Mouse (Mus musculus) embryonic facial prominence, embryonic 13.5 days (tissue): ENCODE measurements at regions not wholly inside any gene's neighbourhood (a gene's known extent, or its start where the extent isn't known, plus 50 kb on each side); places are given as distances from the start of the nearest gene placed in this dataset.
A peak's percentile ranks its signal among the peaks of the same experiment; 100 is the strongest.

Source experiments
- ATAC-seq: fragments of 200-750 bp; cut with Nextera tagmentation; 2 replicates; pipeline ENCODE4 v1.8.0; 2017; ENCODE audit warnings: low read depth; ENCODE audit not compliant: insufficient number of reproducible peaks, insufficient read depth, low FRiP score, low TSS enrichment
- H3K27ac ChIP-seq: fragments of 300-500 bp; sonication (generic); 2 replicates; pipeline ENCODE4 v1.5.1; 2015; ENCODE audit warnings: moderate library complexity, mild to moderate bottlenecking, inconsistent platforms
- H3K27me3 ChIP-seq: fragments of 300-500 bp; sonication (generic); 2 replicates; pipeline ENCODE4 v1.6.1; 2015; ENCODE audit warnings: mild to moderate bottlenecking, inconsistent platforms
- H3K36me3 ChIP-seq: fragments of 300-500 bp; sonication (generic); 2 replicates; pipeline ENCODE4 v1.6.1; 2015; ENCODE audit warnings: mild to moderate bottlenecking, inconsistent platforms
- H3K4me1 ChIP-seq: fragments of 300-500 bp; sonication (generic); 2 replicates; pipeline ENCODE4 v1.6.1; 2015; ENCODE audit warnings: inconsistent platforms
- H3K4me2 ChIP-seq: fragments of 300-500 bp; sonication (generic); 2 replicates; pipeline ENCODE4 v1.6.1; 2015; ENCODE audit warnings: moderate library complexity, mild to moderate bottlenecking, inconsistent platforms
- H3K4me3 ChIP-seq: fragments of 300-500 bp; sonication (generic); 2 replicates; pipeline ENCODE4 v1.5.1; 2015; ENCODE audit warnings: mild to moderate bottlenecking, inconsistent platforms
- H3K9ac ChIP-seq: fragments of 300-500 bp; sonication (generic); 2 replicates; pipeline ENCODE4 v1.6.1; 2015; ENCODE audit warnings: mild to moderate bottlenecking, inconsistent platforms
- H3K9me3 ChIP-seq: fragments of 300-500 bp; sonication (generic); 2 replicates; pipeline ENCODE4 v1.6.1; 2016; ENCODE audit warnings: inconsistent platforms
- WGBS: fragments of 180-500 bp; shearing (Covaris S2); methylation state at CpG from one replicate; pipeline ENCODE4 v1.1.7; 2015; ENCODE audit warnings: mixed read lengths; 5-methylcytosine and 5-hydroxymethylcytosine counted together

DNA sequence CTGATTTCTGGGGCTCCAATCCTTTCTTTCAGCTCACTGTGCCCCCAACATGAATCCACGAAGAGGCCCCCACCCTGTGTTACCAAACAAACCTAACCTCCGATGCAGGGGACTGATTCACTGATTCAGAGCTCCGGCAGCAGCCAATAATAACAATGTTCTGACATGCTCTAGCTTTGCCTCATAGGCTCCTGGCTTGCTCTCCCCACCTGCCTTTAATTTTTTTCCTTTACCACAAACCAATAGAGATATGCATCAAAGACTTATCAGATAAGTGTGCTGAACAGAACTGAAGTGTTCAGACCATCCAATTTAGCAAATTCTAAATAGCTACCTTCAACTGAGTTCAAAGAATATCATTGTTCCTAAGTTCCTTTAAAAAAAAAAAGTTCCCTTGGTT is 478.6 kb downstream of the Slc4a3 start:
- Histone ChIP-seq H3K4me3 (no peak overlapping the region), H3K4me2 (no peak overlapping the region), H3K9ac (no peak overlapping the region), H3K27me3 (no peaks in the 10 kb centered on the region), H3K27ac (peak overlapping the region; percentile 34; the same call in 1 of the 2 replicates), H3K36me3 (no peaks in the 10 kb centered on the region), H3K9me3 (no peaks in the 10 kb centered on the region), H3K4me1 (peaks cover 24% of the 10 kb centered on the region)
- 12% methylated on average over 3 of the region's 3 CpGs for WGBS
- ATAC-seq = 0 out of 2 replicates have a peak, but pooled peaks have one; percentile 43

DNA sequence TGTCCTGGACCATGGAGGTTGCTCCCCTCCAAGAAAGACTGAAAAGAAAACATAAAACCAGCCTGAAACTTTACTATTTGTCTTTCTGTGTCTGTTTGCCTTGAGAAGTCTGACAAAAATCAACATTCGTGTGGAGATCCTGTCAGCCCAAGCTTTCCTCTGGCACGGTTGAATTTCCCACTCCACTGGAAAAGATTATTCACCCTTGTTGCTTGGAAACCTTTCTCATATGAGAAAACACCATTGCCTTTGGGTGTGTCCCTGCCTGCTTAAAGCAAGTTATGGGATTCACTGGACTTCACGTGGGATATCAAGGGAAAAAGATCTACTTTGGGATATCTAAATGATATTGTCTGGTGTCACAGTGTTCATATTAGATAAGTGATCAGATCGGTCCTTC is 479.3 kb downstream of the Slc4a3 start:
- Histone ChIP-seq H3K36me3 (no peaks in the 10 kb centered on the region), H3K27ac (peak overlapping the region; percentile 69), H3K4me3 (no peak overlapping the region), H3K4me1 (peaks cover 24% of the 10 kb centered on the region), H3K9ac (no peak overlapping the region), H3K4me2 (no peak overlapping the region), H3K27me3 (no peaks in the 10 kb centered on the region), H3K9me3 (no peaks in the 10 kb centered on the region)
- ATAC-seq = no peak
- WGBS = 40% methylated on average over 4 of the region's 4 CpGs

DNA sequence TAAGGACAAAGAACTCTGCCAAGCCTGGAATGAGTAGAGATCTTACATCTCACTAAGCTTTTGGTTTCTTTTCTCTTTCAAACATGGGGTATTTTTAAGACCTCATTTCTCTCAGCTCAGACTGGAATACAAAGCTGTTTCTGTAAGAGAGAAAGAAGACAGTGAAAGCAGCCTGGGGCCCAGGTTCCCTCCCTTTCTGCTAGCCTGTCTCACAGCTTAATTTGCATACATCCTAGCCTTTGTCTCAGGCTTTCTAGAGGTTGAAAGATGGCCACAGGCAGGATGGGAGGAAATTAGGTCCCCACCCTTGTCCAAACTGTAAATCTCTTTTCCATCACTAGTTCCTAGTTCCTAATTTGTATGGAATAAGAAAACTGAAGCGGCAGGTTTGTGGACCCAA is 483.0 kb downstream of the Slc4a3 start:
- H3K27ac ChIP-seq = no peak overlapping the region

DNA sequence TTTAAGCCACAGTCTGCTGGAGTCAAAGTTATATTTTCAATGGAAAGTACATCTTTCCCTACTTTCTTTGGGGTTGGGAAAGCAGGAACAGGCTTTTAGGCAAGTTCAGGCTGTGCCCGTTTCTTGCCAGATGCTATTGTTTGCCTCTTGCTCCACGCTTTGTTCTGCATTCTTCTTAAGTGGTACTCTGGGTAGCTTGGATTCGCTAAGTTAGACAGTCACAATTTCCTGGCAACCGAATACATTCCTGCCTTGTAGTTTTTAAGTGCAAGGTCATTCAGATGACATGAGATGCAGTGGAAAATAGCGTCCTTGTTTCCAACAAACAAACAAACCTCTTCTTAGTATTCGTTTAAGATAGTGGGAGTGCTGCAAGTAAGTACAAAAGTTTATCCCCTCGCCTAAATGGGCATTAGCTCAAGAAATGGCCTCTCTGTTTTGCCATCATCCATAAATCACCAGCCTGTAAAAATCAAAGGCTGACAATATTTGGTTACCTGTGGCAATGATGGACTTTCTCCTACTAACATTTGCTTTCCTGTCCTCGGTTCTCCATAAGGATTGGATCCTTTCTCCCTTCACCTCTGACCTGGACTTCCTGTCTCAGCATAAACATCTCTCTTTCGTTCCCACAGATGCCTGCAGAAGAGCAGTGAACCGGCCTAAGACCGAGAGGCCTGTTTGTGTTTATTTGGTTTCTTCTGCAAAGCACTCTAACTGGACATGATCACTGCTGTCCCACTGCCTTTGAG is 485.3 kb downstream of the Slc4a3 start:
- no peaks in the 10 kb centered on the region for H3K36me3 ChIP-seq
- ATAC-seq = no peak
- H3K27me3 ChIP-seq = no peaks in the 10 kb centered on the region
- no peak overlapping the region for H3K9ac ChIP-seq
- no peaks in the 10 kb centered on the region for H3K9me3 ChIP-seq
- H3K4me2 ChIP-seq = no peak overlapping the region
- 0 out of 2 replicates have a peak, but pooled peaks cover 4% of the 10 kb centered on the region for H3K4me1 ChIP-seq
- no peak overlapping the region for H3K27ac ChIP-seq
- 36% methylated on average over 11 of the region's 11 CpGs for WGBS
- H3K4me3 ChIP-seq = no peak overlapping the region

More for the DNA sequence above, 483.0 kb downstream of the Slc4a3 start:
- no peak overlapping the region for H3K4me2 ChIP-seq
- peaks cover 20% of the 10 kb centered on the region for H3K4me1 ChIP-seq
- H3K9me3 ChIP-seq = no peaks in the 10 kb centered on the region
- H3K9ac ChIP-seq = no peak overlapping the region
- H3K36me3 ChIP-seq = no peaks in the 10 kb centered on the region
- H3K4me3 ChIP-seq = no peak overlapping the region
- ATAC-seq = no peak
- H3K27me3 ChIP-seq = no peaks in the 10 kb centered on the region
- 70% methylated on average over 1 of the region's 1 CpGs for WGBS

DNA sequence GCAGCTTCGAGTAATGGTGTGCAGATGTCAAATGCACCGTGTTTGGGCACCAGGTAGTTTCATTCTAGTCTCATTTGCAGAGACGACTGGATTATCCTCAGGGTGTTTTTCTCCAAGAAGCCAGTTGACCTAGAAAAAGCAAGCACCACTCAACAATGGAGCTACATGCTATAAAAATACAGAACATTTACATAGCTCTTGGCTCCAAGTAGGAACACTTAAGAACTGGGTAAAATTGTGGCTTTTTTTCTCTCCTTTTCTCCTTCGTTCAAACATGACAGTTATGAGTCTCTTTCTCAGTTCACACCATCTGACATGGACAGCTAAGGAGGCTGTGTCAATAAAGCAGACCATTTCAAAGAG is 485.8 kb downstream of the Slc4a3 start:
- H3K27me3 ChIP-seq = no peaks in the 10 kb centered on the region
- no peaks in the 10 kb centered on the region for H3K36me3 ChIP-seq
- no peaks in the 10 kb centered on the region for H3K9me3 ChIP-seq
- no peak overlapping the region for H3K9ac ChIP-seq
- 18% methylated on average over 4 of the region's 4 CpGs for WGBS
- 0 out of 2 replicates have a peak, but pooled peaks cover 4% of the 10 kb centered on the region for H3K4me1 ChIP-seq
- ATAC-seq = no peak
- no peak overlapping the region for H3K4me3 ChIP-seq
- no peak overlapping the region for H3K4me2 ChIP-seq
- H3K27ac ChIP-seq = no peak overlapping the region

DNA sequence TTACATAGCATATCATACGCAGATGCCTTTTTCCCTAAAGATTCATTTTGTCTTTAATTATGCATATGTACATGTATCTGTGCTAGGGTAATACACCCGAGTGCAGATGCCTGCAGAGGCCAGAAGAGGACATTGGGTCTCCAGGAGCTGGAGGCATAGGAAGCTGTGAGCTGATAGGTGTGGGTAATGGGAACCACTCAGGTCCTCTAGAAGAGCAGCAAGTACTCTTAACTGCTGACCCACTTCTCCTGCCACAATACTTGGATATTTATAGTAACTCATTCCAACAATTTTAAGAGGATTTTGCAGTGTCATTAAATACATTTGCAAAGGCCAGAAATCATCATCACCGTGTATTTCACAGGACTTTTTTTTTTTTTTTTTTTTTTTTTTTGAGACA is 486.6 kb downstream of the Slc4a3 start:
- Histone ChIP-seq H3K4me2 (no peak overlapping the region), H3K4me1 (0 out of 2 replicates have a peak, but pooled peaks cover 4% of the 10 kb centered on the region), H3K9me3 (no peaks in the 10 kb centered on the region), H3K27ac (no peak overlapping the region), H3K36me3 (no peaks in the 10 kb centered on the region), H3K9ac (no peak overlapping the region), H3K27me3 (no peaks in the 10 kb centered on the region), H3K4me3 (no peak overlapping the region)
- ATAC-seq = no peak
- WGBS = 84% methylated on average over 3 of the region's 3 CpGs

DNA sequence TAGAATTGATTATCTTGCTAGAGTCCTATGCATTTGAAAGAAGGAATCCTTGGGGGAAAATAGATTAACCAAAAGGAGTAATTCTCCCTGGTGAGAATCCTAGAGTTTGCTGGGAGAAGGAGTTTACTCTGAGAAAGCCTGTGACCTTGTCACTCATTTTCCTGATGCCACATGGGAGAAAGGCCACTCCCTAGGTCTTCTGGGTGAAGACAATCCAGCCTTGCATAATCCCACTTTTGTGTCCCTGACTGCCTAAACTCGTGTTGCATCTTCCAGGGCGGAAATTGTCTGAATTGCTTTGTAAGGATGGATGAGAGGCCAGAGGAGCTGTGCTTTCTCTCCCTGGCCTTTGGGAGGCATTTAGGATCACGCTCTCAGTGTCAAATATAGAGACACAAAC is 490.2 kb downstream of the Slc4a3 start:
- H3K36me3 ChIP-seq = no peaks in the 10 kb centered on the region
- H3K4me2 ChIP-seq = no peak overlapping the region
- 0 out of 2 replicates have a peak, but pooled peaks cover 4% of the 10 kb centered on the region for H3K4me1 ChIP-seq
- WGBS = 46% methylated on average over 3 of the region's 3 CpGs
- H3K4me3 ChIP-seq = no peak overlapping the region
- H3K27ac ChIP-seq = no peak overlapping the region
- H3K9ac ChIP-seq = no peak overlapping the region
- no peaks in the 10 kb centered on the region for H3K27me3 ChIP-seq
- no peaks in the 10 kb centered on the region for H3K9me3 ChIP-seq
- no peak for ATAC-seq

DNA sequence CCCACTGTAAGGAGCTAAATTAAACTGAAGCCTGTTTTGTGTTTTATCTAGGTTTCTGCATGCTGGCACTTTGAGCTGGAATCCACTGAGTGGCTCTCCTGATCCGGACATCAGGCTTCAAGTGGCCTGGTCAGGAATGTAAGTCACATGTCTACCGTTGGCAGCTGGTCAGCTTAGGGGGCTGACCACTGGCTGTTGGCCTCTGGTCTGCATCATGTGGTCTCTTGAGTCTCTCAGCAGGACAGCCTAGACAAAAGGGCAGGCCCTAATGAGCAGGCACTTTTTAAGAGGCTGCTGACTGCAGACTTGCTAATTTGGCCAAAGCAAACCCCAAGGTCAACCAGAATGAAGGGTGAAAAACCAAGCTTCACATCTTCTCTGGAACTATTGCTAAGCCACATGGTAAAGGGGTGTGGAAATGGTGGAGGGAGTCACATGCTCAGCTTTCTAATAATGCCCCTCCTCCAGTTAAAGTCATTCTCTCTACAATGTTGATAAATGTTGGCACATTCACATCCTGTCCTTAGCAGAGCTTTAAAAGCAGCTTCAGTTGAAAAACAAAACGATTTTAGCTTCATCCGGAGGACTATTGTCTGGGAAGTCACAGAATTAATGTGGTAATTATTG is 493.1 kb downstream of the Slc4a3 start:
- Histone ChIP-seq H3K9me3 (no peaks in the 10 kb centered on the region), H3K27ac (no peak overlapping the region), H3K4me1 (no peaks in the 10 kb centered on the region), H3K36me3 (no peaks in the 10 kb centered on the region), H3K27me3 (no peaks in the 10 kb centered on the region), H3K4me3 (no peak overlapping the region), H3K9ac (no peak overlapping the region), H3K4me2 (no peak overlapping the region)
- 68% methylated on average over 4 of the region's 4 CpGs for WGBS
- no peak for ATAC-seq

DNA sequence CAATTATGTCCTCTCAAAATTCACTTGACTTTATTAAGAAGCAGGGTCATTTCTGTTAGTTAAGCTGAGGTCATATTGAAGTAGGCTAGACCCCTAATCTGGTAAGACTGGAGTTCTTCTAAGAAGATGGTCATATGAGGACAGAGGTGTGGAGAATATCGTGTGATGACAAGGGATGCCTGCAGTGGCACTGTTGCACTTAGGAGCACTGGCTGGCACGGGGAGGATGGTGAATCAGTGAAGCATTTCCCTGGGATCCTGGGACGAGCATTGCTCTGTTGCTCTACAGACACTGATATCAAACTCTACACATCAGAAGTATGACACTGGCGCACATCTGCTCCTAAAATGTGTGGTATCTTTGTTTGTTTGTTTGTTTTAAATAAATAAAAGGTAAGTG is 493.6 kb downstream of the Slc4a3 start:
- Histone ChIP-seq H3K27me3 (no peaks in the 10 kb centered on the region), H3K36me3 (no peaks in the 10 kb centered on the region), H3K4me3 (no peak overlapping the region), H3K9me3 (no peaks in the 10 kb centered on the region), H3K4me1 (no peaks in the 10 kb centered on the region), H3K9ac (no peak overlapping the region), H3K27ac (no peak overlapping the region), H3K4me2 (no peak overlapping the region)
- ATAC-seq = no peak
- 84% methylated on average over 4 of the region's 4 CpGs for WGBS

DNA sequence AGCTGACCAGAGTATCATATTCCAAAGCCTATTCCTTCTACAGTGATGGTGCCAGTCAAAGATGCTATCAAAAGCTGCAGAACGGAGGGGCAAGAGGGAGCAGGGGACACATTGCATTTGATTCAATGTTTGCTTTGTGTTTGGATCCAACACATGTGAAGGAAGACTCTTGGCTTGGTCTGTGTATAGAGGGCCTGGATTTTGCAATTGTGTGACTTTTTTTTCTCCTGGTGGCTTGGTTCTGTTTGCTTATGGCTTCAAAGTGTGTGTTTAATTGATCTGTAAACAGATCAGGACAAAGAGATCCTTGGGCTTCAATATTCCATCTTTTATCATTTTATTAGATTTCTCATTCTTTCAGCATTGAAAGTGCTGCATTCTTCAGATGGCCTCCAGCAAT is 504.2 kb downstream of the Slc4a3 start:
- 49% methylated on average over 1 of the region's 1 CpGs for WGBS
- no peaks in the 10 kb centered on the region for H3K9me3 ChIP-seq
- H3K4me3 ChIP-seq = no peak overlapping the region
- no peak for ATAC-seq
- H3K9ac ChIP-seq = no peak overlapping the region
- no peaks in the 10 kb centered on the region for H3K36me3 ChIP-seq
- H3K4me2 ChIP-seq = no peak overlapping the region
- H3K27me3 ChIP-seq = no peaks in the 10 kb centered on the region
- H3K4me1 ChIP-seq = peaks cover 26% of the 10 kb centered on the region
- no peak overlapping the region for H3K27ac ChIP-seq

DNA sequence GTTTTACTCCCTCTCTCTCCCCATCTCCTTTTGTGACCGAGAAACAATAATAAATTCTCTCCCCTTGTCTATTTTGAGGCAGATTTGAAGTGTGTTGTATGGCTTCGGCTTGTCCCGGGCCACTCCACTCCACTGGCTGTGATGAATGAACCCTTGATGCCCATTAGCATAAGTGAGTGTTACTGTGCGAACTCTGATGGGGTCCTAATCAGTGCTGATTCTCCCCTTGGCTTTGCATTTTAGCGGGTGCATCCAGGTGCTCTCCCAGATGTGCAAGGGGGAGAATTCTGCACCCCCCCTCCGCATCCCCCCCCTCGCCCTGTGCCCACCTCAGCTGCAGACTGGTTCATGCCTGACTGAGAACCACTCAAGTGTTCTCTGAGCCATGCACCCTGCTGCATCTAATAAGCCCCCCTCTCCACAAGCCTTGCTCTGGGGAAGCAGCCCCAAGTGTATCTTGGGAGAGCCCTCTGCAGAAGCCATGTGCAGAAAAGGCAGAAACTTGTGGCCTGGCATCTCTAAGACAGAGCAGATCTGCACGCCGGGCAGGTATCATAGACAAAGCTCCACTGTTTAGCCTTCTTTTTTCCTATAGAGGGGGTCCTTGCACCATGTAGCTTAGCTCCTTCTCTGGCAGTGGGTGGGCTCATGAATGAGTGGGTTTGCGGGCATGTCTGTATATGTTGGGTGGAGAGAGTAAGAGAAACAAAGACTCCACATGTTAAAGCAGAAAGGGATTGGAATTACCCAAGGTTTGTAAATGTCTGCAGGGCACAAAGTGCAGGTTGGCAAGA is 507.5 kb downstream of the Slc4a3 start:
- no peaks in the 10 kb centered on the region for H3K36me3 ChIP-seq
- H3K27me3 ChIP-seq = no peaks in the 10 kb centered on the region
- no peak overlapping the region for H3K9ac ChIP-seq
- no peaks in the 10 kb centered on the region for H3K9me3 ChIP-seq
- H3K27ac ChIP-seq = peak overlapping the region; percentile 11; the same call in 1 of the 2 replicates
- H3K4me2 ChIP-seq = no peak overlapping the region
- H3K4me3 ChIP-seq = no peak overlapping the region
- WGBS = 75% methylated on average over 10 of the region's 10 CpGs
- ATAC-seq = no peak
- peaks cover 24% of the 10 kb centered on the region for H3K4me1 ChIP-seq
